Mouse (Mus musculus) left cerebral cortex, postnatal 36 days (tissue): ENCODE results near the gene Olfr877. TPM values are rescaled to one million over a fixed set of nuclear protein-coding genes. Genes with fewer than 3 reads are reported as not detected.
A peak's percentile ranks its signal among the peaks of the same experiment; 100 is the strongest.

Source experiments
- DNase-seq, 2 experiments: peaks; one replicate each; pipeline ENCODE4 v3.0.0; 2021 to 2022; ENCODE audit warnings: low spot score in 2 of 2, mixed read lengths in 1 of 2
- intact Hi-C: fragments of 180-260 bp; cut with DNase I; formaldehyde crosslinking; loops from one replicate; pipeline ENCODE4 v1.15.1; 2025
- total RNA-seq, 2 experiments: library from RNA; stranded (reverse); gene quantifications; 2 replicates each; pipeline ENCODE4 v1.2.3; 2021

Gene Olfr877
- total RNA-seq: under 1 TPM; 0.15 to 0.43 TPM

GRCm38 (mm10) chr9:37853969-37854368 lies at the start of gene Olfr877:
Olfr877 (plus strand) TSS chr9:37854269.
- no peak for DNase-seq
- intact Hi-C loops: no loop called here

GRCm38 (mm10) chr9:37807235-37807634 lies 46.8 kb upstream of the Olfr877 start:
- no peak for DNase-seq
- intact Hi-C loops: no loop called here

GRCm38 (mm10) chr9:37808456-37808855 lies 45.6 kb upstream of the Olfr877 start:
- DNase-seq: no peak
- intact Hi-C loops: no loop called here

GRCm38 (mm10) chr9:37808976-37809375 lies 45.1 kb upstream of the Olfr877 start:
- no peak for DNase-seq
- intact Hi-C loops: no loop called here

- intact Hi-C loops: loop anchor here (10.0 kb wide), 1 partner anchor 140 kb away; no protein-coding TSS in a partner anchor
- DNase-seq: no peak
These were observed 39.4 kb upstream of the Olfr877 start for GRCm38 (mm10) chr9:37814696-37815095.

DNA sequence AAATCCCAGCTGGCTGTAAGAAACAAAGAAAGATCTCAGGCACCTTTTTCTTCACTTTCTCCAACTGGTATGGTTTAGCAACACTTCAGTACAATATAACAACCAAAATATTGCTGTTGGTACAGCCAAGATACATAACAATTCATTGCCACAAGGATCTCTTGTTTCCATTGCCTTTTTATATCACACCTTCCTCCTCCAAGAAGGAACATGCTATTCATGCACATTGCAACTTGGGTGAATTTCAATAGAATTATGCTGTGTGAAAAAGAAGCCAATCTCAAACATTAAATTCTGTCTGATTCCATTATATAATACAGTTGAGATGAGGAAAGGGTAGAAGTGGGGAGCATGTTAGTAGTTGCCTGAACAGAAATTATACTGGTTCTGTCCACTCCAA lies 24.2 kb upstream of the Olfr877 start:
- no peak for DNase-seq
- intact Hi-C loops: loop anchor here (5.0 kb wide), 1 partner anchor 77 kb away; no protein-coding TSS in a partner anchor

DNA sequence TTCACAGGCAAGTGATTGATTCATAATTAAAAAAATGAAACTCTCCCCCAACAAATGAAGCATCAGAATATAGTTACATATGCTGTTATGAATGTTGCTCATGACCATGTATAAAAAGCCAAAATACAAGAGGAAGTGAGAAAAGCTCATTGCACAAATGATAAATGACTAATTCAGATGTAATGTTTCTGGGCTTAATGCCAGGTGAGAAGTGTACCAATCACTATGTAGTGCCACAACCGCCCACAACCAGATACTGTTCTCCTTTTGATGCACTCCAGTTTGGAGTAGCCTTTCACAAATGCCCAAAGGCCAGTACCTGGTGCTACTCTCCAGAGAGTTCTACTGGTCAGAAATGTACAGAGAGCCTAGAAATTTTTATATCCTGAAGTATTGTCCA lies 20.7 kb upstream of the Olfr877 start:
- intact Hi-C loops: loop anchor here (5.0 kb wide), 1 partner anchor 74 kb away; no protein-coding TSS in a partner anchor
- DNase-seq: no peak

- DNase-seq: no peak
- intact Hi-C loops: no loop called here
These were observed 4.8 kb upstream of the Olfr877 start for GRCm38 (mm10) chr9:37849267-37849666.

GRCm38 (mm10) chr9:37863325-37863724 lies 9.3 kb downstream of the Olfr877 start:
- peak in 1 of 2 experiments; percentile 7 for DNase-seq
- intact Hi-C loops: no loop called here

GRCm38 (mm10) chr9:37870246-37870645 lies 16.2 kb downstream of the Olfr877 start:
- no peak for DNase-seq
- intact Hi-C loops: no loop called here

DNA sequence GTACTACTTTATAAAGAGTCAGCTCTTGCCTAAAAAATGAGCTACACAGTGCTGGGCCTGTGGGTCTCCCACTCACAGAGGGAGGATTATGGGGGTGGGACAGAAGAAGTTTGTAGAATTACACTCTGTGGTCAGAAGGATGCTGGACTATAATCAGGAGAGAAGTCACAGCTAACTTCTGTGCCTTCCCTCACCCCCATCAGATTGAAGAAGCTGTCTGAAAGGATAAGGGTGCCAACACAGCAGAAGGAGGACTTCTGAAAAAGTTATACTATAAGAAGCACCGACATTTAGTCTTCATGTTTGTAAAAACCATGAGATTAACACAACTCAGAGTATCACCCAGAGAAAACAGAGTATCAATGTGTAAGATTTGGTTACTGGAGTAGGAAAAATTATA lies 17.0 kb downstream of the Olfr877 start:
- DNase-seq: no peak
- intact Hi-C loops: no loop called here

DNA sequence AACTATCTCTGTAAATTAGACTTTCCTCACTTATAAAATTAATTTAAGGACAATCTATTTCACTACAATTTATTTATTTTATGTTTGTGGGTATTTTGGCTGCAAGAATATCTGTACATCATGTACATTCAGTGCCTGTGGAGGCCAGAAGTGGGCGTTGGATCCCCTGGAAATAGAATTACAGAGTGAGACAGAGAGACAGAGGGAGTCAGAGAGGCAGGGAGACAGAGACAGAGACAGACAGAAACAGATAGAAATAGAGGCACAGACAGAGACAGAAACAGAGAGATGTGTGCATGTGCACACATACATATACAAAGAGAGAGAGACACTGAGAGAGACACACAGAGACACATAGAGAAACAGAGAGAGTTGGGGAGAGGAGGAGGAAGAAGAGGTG lies 17.5 kb downstream of the Olfr877 start:
- DNase-seq: no peak
- intact Hi-C loops: no loop called here

DNA sequence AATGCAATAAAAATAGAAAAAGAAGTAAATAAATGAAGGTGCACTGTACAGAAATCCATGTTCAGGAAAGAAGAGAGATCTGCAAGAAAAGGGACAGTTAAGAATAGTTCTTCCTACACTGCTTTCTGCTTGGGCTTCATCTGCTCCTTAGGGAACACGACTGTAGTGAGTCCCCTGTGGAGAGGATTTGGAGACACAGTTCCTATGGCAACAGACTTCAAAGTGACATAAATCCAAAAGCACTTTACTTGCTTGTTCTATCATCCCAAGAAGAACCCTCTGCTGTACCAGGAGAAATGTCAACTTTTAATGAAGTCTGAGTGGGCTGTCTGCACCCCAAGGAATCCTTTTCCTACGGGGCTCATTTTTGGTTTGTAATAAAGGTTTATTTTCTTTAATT lies 36.9 kb downstream of the Olfr877 start:
- no peak for DNase-seq
- intact Hi-C loops: no loop called here

DNA sequence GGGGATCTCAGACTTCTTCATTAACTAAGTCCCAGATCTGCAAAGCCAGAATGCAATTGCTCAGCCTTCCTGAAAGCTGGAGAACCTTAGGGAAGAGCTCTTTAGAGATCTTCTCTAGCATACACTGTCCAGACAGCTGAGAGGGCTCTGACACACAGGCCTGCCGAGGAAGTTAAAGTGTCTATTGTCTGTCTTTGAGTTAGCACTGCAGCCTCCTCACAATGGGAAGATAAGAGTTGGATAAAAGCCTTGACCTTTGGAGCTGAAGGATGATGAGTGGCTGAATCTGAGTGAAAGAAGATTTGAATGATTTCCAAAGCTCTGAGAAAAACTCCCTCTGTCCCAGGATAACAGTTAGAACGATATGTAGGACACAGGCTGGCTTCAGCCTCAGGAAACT lies 42.6 kb downstream of the Olfr877 start, which contains the start of gene Olfr145:
Gene Olfr145, plus strand, starts transcription at position 64 of the 400 bp plus-strand sequence.
- DNase-seq: no peak
- intact Hi-C loops: no loop called here

DNA sequence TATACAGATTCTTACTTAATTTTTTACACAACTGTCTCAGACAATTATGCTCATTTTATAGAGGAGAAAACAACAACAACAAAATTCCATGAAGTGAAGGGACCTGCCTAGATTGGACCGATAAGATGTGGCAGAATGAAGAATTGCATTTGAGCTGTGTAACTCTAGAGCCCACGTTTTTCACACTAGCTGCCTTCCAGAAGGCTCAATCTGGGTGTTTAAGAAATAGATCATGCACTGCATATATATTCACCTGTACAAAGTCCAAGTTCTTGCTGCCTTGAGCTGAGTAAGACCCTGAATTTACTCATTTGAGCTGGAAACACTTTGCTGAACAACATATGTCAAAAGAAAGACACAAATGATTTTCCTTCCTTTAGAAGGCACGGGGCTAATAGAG lies 51.5 kb downstream of the Olfr877 start:
- intact Hi-C loops: loop anchor here (5.0 kb wide), 1 partner anchor 73 kb away; no protein-coding TSS in a partner anchor
- no peak for DNase-seq

Other genes with a start within 250 kb of the Olfr877 start
- 1 to 10 TPM; 1.8 to 2.9 TPM for gene Spa17, start 240.5 kb upstream of the Olfr877 start, total RNA-seq
- gene Tbrg1, start 197.0 kb upstream of the Olfr877 start, total RNA-seq: 10 to 100 TPM; 52.4 to 63.4 TPM
- gene Panx3, start 185.0 kb upstream of the Olfr877 start, total RNA-seq: not detected
- gene Olfr160, start 138.0 kb upstream of the Olfr877 start, total RNA-seq: not detected
- not detected for gene Olfr874, start 109.2 kb upstream of the Olfr877 start, total RNA-seq
- not detected for gene Olfr875, start 82.4 kb upstream of the Olfr877 start, total RNA-seq
- not detected for gene Olfr876, start 51.2 kb upstream of the Olfr877 start, total RNA-seq
- under 1 TPM in 1 of 2 experiments, not detected in 1; 0.07 TPM for gene Olfr145, start 42.5 kb downstream of the Olfr877 start, total RNA-seq
- gene Olfr878, start 63.6 kb downstream of the Olfr877 start, total RNA-seq: not detected
- under 1 TPM in 1 of 2 experiments, not detected in 1; 0.15 TPM for gene Olfr881, start 137.6 kb downstream of the Olfr877 start, total RNA-seq
- not detected for gene Olfr883, start 171.5 kb downstream of the Olfr877 start, total RNA-seq
- gene Olfr884, start 192.3 kb downstream of the Olfr877 start, total RNA-seq: not detected
- gene Olfr885, start 207.1 kb downstream of the Olfr877 start, total RNA-seq: not detected
- not detected for gene Olfr887, start 229.8 kb downstream of the Olfr877 start, total RNA-seq